Mouse (Mus musculus): Measurements from ENCODE around the gene Asic3. TPM values are rescaled to one million over a fixed set of nuclear protein-coding genes. Genes with fewer than 3 reads are reported as not detected.

The Asic3 gene
- polyA plus RNA-seq, 1 experiment from 2014 or later: not detected

GRCm38 (mm10) chr5:24425421-24426036 is 12.3 kb downstream of the Asic3 start:
- Histone ChIP-seq H3K27ac (peak overlapping the region; percentile 36), H3K9ac (peak overlapping the region; percentile 68), H3K4me2 (peak overlapping the region; percentile 89), H3K4me3 (peak overlapping the region; percentile 61), H3K9me3 (replicated peaks) (no peaks in the 10 kb centered on the region), H3K4me1 (peaks cover 61% of the 10 kb centered on the region), H3K27me3 (peaks cover 5% of the 10 kb centered on the region; the same call in 1 of the 2 replicates), H3K36me3 (ENCODE audit: poor library complexity, severe bottlenecking) (peaks cover 26% of the 10 kb centered on the region)
- 1% methylated on average over 28 of the region's 30 CpGs for WGBS
- no peak for ATAC-seq

- no peak for ATAC-seq
- H3K36me3 ChIP-seq (ENCODE audit: poor library complexity, severe bottlenecking): peaks cover 26% of the 10 kb centered on the region
- peak overlapping the region; percentile 68 for H3K9ac ChIP-seq
- WGBS: under 1% methylated on average over 10 of the region's 10 CpGs
- H3K27me3 ChIP-seq: peaks cover 5% of the 10 kb centered on the region; the same call in 1 of the 2 replicates
- H3K4me3 ChIP-seq: peak overlapping the region; percentile 61
- peak overlapping the region; percentile 89 for H3K4me2 ChIP-seq
- H3K4me1 ChIP-seq: peaks cover 61% of the 10 kb centered on the region
- peak overlapping the region; percentile 36; the same call in 1 of the 2 replicates for H3K27ac ChIP-seq
- H3K9me3 ChIP-seq (replicated peaks): no peaks in the 10 kb centered on the region
Observed at GRCm38 (mm10) chr5:24426037-24426432, 12.8 kb downstream of the Asic3 start.

DNA sequence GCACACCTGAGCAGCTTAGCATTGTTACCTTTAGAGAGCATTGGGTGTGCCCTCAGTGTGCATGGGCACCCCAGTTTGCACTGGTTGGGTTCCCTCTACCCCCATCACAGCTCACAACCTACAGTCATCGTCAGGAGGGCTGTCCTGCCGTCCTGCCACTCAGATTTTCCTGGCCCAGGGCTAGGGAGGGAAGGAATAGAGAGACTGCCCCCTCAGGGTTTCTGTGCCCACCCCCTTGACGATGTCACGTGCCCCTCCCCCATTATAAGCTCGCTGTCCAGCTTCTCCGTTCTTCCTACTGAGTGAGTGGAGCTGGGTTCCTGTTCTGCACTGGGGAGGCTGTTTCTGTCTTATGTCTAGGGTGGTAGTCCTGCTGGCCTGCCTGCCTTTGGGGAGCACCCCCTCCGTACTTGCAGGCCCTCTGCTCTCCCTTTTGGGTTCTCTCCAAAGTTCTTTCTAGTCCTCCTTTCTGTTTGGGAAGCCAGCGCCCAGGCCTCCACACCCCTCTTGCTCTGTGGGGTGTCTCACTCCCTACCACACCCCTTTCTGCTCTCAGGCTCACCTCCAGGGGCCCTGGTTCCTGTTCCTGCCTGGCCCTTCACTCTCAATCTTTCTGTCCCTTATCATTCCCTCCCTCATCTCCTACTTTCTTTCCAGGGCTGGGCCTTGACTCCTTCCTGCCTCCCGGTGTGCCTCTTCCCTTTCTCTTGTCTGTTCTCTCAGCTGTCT is 13.5 kb downstream of the Asic3 start:
- Histone ChIP-seq H3K9me3 (replicated peaks) (no peaks in the 10 kb centered on the region), H3K4me1 (peaks cover 61% of the 10 kb centered on the region), H3K4me2 (peak overlapping the region; percentile 89), H3K4me3 (peak overlapping the region; percentile 61), H3K9ac (peak overlapping the region; percentile 68), H3K36me3 (ENCODE audit: poor library complexity, severe bottlenecking) (peaks cover 26% of the 10 kb centered on the region), H3K27ac (no peak overlapping the region), H3K27me3 (peaks cover 5% of the 10 kb centered on the region; the same call in 1 of the 2 replicates)
- no peak for ATAC-seq
- WGBS: 10% methylated on average over 9 of the region's 9 CpGs

DNA sequence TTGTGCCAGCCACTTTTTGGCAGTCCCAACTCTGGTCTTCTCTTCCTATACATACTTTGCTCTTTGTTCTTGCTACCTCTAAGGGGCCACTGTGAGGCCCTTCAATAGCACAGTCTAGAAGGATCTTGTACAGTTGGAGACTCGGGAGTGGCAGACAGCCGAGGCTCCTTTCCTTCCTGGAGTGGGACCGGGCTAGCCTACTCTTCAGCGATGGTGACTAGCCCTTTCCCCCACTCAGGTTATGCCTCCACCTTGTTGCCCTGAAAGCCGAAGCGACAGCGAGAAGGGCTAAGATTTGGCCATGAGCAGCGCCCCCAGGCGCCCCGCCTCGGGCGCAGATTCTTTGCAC is 14.1 kb downstream of the Asic3 start:
- peaks cover 31% of the 10 kb centered on the region for H3K36me3 ChIP-seq (ENCODE audit: poor library complexity, severe bottlenecking)
- no peak for ATAC-seq
- no peak overlapping the region for H3K27ac ChIP-seq
- peaks cover 5% of the 10 kb centered on the region; the same call in 1 of the 2 replicates for H3K27me3 ChIP-seq
- H3K9ac ChIP-seq: peak overlapping the region; percentile 17; the same call in 1 of the 2 replicates
- WGBS: 7% methylated on average over 12 of the region's 12 CpGs
- peaks cover 56% of the 10 kb centered on the region for H3K4me1 ChIP-seq
- no peaks in the 10 kb centered on the region for H3K9me3 ChIP-seq (replicated peaks)
- H3K4me2 ChIP-seq: peak overlapping the region; percentile 89
- H3K4me3 ChIP-seq: peak overlapping the region; percentile 1; the same call in 1 of the 2 replicates

DNA sequence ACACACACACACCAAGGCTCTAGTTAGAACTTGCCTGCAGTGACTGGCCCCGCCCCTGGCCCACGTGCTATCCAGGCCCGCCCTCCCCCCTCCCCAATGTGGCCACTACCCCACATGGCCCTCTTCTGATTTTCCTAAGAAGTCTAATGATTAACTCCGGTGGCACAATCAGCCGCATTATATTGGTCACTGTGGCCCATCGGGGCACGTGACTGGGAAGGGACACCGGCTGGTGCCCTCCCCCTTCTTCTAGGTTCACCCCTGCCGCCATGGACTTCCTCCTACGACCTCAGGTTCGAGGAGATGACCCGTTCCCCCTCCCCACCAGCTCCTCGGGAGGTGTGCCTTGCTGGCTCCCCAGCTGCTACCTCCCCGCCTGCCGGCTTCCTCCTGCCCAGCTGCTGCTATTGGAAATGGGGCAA is 14.8 kb downstream of the Asic3 start:
- Histone ChIP-seq H3K4me3 (no peak overlapping the region), H3K4me2 (peak overlapping the region; percentile 89), H3K36me3 (ENCODE audit: poor library complexity, severe bottlenecking) (peaks cover 39% of the 10 kb centered on the region), H3K27me3 (peaks cover 5% of the 10 kb centered on the region; the same call in 1 of the 2 replicates), H3K9me3 (replicated peaks) (no peaks in the 10 kb centered on the region), H3K4me1 (peaks cover 48% of the 10 kb centered on the region), H3K27ac (no peak overlapping the region), H3K9ac (peak overlapping the region; percentile 30; the same call in 1 of the 2 replicates)
- ATAC-seq: no peak
- 2% methylated on average over 14 of the region's 15 CpGs for WGBS

DNA sequence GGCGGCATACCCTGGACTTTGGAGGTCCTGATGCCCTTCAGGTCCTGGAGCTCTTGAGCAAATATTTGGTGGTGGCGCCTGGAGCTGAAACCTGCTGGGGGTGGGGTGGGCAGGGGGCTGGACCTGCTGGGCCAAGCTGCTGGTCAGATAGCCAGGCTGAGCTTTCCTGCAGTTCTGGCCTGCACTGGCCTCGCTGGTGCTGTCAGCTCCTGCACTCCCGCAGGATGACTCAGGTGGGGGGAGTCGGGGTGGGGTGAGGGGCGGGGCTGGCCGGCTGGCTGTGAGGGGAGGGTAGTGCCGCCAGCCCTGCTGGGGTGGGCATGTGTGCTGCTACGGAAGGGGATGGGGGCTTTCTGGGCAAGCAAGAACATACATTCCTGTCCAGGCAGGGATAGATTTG is 15.4 kb downstream of the Asic3 start:
- WGBS: 18% methylated on average over 9 of the region's 9 CpGs
- Histone ChIP-seq H3K27me3 (peaks cover 5% of the 10 kb centered on the region; the same call in 1 of the 2 replicates), H3K36me3 (ENCODE audit: poor library complexity, severe bottlenecking) (peaks cover 42% of the 10 kb centered on the region), H3K4me1 (peaks cover 47% of the 10 kb centered on the region), H3K9ac (no peak overlapping the region), H3K4me2 (peak overlapping the region; percentile 89; the same call in 1 of the 2 replicates), H3K9me3 (replicated peaks) (no peaks in the 10 kb centered on the region), H3K27ac (no peak overlapping the region), H3K4me3 (no peak overlapping the region)
- no peak for ATAC-seq

DNA sequence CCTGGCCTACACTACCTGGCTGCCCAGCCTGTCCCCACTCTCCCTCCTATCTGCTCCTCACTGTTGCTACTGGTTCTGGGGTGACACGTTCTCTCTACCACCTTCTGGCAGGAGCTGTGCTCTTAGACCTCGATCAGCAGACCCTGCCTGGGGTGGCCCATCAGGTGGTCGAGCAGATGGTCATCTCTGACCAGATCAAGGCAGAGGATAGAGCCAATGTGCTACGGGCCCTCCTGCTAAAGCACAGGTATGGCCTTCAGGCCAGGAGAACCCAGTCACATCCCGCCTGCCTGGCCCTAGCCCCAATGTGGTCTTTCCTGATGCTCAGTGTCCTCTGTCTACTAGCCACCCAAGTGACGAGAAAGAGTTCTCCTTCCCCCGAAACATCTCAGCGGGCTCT is 20.8 kb downstream of the Asic3 start:
- Histone ChIP-seq H3K4me2 (no peak overlapping the region), H3K9me3 (replicated peaks) (no peaks in the 10 kb centered on the region), H3K4me1 (no peaks in the 10 kb centered on the region), H3K27me3 (no peaks in the 10 kb centered on the region), H3K36me3 (ENCODE audit: poor library complexity, severe bottlenecking) (peaks cover 80% of the 10 kb centered on the region), H3K4me3 (no peak overlapping the region), H3K9ac (no peak overlapping the region), H3K27ac (no peak overlapping the region)
- ATAC-seq: no peak
- WGBS: 92% methylated on average over 8 of the region's 8 CpGs

GRCm38 (mm10) chr5:24441187-24441586 is 28.0 kb downstream of the Asic3 start:
- H3K27me3 ChIP-seq: no peaks in the 10 kb centered on the region
- H3K4me2 ChIP-seq: no peak overlapping the region

DNA sequence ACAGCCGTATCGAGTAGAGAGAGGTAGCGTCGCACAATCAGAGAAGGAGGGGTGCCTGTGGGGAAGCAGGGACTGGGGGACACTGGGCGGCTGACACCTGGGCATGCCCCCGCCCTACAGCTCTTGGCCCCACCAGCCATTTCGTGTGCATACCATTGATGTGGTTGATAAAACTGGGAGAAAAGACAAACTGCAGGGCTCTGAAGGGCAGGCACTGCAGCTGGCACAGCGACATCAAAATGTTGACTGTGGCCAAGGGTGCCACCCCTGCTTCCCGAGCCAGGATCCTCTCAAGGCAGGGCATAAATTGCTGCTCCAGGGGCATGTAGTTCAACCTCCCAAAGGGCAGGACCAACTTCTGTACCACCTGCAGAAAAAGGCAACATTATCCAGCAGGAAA is 28.8 kb downstream of the Asic3 start:
- Histone ChIP-seq H3K27me3 (no peaks in the 10 kb centered on the region), H3K9me3 (replicated peaks) (no peaks in the 10 kb centered on the region), H3K27ac (no peak overlapping the region), H3K4me3 (no peak overlapping the region), H3K36me3 (ENCODE audit: poor library complexity, severe bottlenecking) (peaks cover 57% of the 10 kb centered on the region), H3K4me2 (no peak overlapping the region), H3K4me1 (peaks cover 25% of the 10 kb centered on the region), H3K9ac (no peak overlapping the region)
- ATAC-seq: no peak
- WGBS: 90% methylated on average over 9 of the region's 9 CpGs

More at GRCm38 (mm10) chr5:24441187-24441586, 28.0 kb downstream of the Asic3 start:
- no peak for ATAC-seq
- Histone ChIP-seq H3K27ac (no peak overlapping the region), H3K9me3 (replicated peaks) (no peaks in the 10 kb centered on the region), H3K4me3 (no peak overlapping the region), H3K36me3 (ENCODE audit: poor library complexity, severe bottlenecking) (peaks cover 61% of the 10 kb centered on the region), H3K9ac (no peak overlapping the region), H3K4me1 (peaks cover 19% of the 10 kb centered on the region)
- WGBS: 88% methylated on average over 8 of the region's 8 CpGs

DNA sequence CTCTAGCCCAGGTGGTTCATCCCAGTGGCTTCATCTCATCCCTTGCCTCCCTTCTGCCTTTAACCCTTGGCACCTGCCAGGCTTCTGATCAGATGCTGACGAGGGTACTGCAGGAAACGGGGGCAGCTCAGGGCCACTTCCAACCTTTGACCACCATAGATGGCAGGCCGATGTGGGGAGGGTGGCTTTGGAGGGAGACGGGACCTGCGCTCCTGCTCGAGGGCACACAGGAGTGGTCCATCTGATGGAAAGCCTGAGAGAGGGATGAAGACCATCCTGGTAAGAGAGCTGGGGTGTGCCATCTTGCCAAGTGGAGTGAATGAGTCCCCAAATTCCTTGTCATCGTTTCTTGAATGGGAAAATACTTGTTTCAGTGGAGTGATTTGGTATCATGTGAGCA is 30.0 kb downstream of the Asic3 start:
- H3K27me3 ChIP-seq: no peaks in the 10 kb centered on the region
- 91% methylated on average over 7 of the region's 7 CpGs for WGBS
- ATAC-seq: no peak
- no peak overlapping the region for H3K4me2 ChIP-seq
- peaks cover 36% of the 10 kb centered on the region for H3K4me1 ChIP-seq
- H3K9me3 ChIP-seq (replicated peaks): no peaks in the 10 kb centered on the region
- no peak overlapping the region for H3K4me3 ChIP-seq
- H3K9ac ChIP-seq: no peak overlapping the region
- no peak overlapping the region for H3K27ac ChIP-seq
- H3K36me3 ChIP-seq (ENCODE audit: poor library complexity, severe bottlenecking): peaks cover 56% of the 10 kb centered on the region

- ATAC-seq: no peak
- peaks cover 49% of the 10 kb centered on the region for H3K36me3 ChIP-seq (ENCODE audit: poor library complexity, severe bottlenecking)
Observed at GRCm38 (mm10) chr5:24443927-24444326, 30.7 kb downstream of the Asic3 start.

DNA sequence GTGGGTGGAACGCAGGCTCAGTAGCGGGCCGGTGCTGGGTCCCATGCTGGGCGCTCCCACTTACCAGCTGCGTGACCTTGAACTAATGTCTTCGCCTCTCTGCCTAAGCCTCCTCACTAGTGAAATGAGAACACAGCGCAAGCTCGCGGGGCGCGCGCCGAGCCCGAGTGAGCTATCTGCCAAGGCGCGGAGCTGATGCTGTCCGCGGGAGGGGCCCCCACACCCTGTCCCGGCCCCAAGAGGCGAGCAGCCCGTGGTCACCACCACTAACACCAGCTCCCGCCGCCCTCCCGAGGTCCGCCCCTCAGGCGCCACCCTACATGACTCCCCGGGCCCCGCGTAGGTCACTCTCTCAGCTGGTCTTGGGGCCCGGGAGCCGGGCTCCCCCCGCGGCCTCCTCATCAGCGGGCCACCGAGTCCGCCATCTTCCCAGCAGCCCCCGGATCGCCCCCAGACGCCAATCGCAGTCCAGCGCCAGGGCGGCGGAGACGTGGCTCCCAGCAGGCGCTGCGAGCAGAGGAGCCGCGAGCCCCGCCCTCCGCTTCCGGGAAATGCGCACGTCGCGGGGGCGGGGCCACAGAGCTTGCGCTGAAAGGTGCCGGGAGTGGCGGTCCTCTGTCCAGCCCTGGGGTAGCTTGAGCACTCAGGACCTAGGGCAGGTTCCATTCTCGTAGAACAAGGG is 31.7 kb downstream of the Asic3 start, which contains the start of gene Fastk:
Gene Fastk, minus strand, starts transcription at position 542 of the 682 bp plus-strand sequence.
- H3K9ac ChIP-seq: peak within 1 kb of the TSS; percentile 92
- no peaks in the 10 kb centered on the region for H3K9me3 ChIP-seq (replicated peaks)
- H3K4me1 ChIP-seq: peaks cover 36% of the 10 kb centered on the region
- peak; percentile 87 for ATAC-seq
- H3K36me3 ChIP-seq (ENCODE audit: poor library complexity, severe bottlenecking): peaks cover 40% of the 10 kb centered on the region
- peak within 1 kb of the TSS; percentile 97 for H3K4me2 ChIP-seq
- peak within 1 kb of the TSS; percentile 82 for H3K27ac ChIP-seq
- under 1% methylated on average over 55 of the region's 60 CpGs for WGBS
- peaks cover 7% of the 10 kb centered on the region for H3K27me3 ChIP-seq
- H3K4me3 ChIP-seq: peak within 1 kb of the TSS; percentile 94

More at GRCm38 (mm10) chr5:24443927-24444326, 30.7 kb downstream of the Asic3 start:
- Histone ChIP-seq H3K9me3 (replicated peaks) (no peaks in the 10 kb centered on the region), H3K4me2 (peak overlapping the region; percentile 97), H3K9ac (peak overlapping the region; percentile 92), H3K4me3 (peak overlapping the region; percentile 94), H3K27ac (no peak overlapping the region), H3K27me3 (peaks cover 5% of the 10 kb centered on the region), H3K4me1 (peaks cover 36% of the 10 kb centered on the region)
- WGBS: 87% methylated on average over 12 of the region's 12 CpGs

Measured in forebrain, embryonic 13.5 days (tissue).